Mouse (Mus musculus) adrenal gland, postnatal 25 days (tissue): ENCODE data around the gene Coro1c. TPM values are rescaled to one million over a fixed set of nuclear protein-coding genes. Genes with fewer than 3 reads are reported as not detected.

Experiments
- DNase-seq: peaks from one replicate; pipeline ENCODE4 v3.0.0; 2021; ENCODE audit warnings: mixed read lengths
- total RNA-seq: library from RNA; stranded (reverse); gene quantifications from 2 replicates; pipeline ENCODE4 v1.2.3, GENCODE M21; 2021

Coro1c gene
- total RNA-seq, 1 experiment from 2014 or later, result 52.6 TPM

- DNase-seq, result no peak
Observed at GRCm38 (mm10) chr5:113929526-113929925, 21.0 kb upstream of the Coro1c start.

- DNase-seq, result no peak
Observed at GRCm38 (mm10) chr5:113924608-113925007, 16.1 kb upstream of the Coro1c start.

GRCm38 (mm10) chr5:113921310-113922166 lies 13.0 kb upstream of the Coro1c start:
- DNase-seq, result no peak

GRCm38 (mm10) chr5:113919060-113919459 lies 10.5 kb upstream of the Coro1c start:
- no peak for DNase-seq

- DNase-seq, result no peak
Observed at GRCm38 (mm10) chr5:113918654-113919053, 10.1 kb upstream of the Coro1c start.

- no peak for DNase-seq
Observed at GRCm38 (mm10) chr5:113910705-113911104, 2.1 kb upstream of the Coro1c start.

GRCm38 (mm10) chr5:113910065-113910701 lies 1.6 kb upstream of the Coro1c start:
- no peak for DNase-seq

GRCm38 (mm10) chr5:113907786-113908567 lies 581 bp downstream of the Coro1c start:
- peak; percentile 58 for DNase-seq

GRCm38 (mm10) chr5:113906958-113907735 lies 1.4 kb downstream of the Coro1c start:
- peak; percentile 61 for DNase-seq

- no peak for DNase-seq
Observed at GRCm38 (mm10) chr5:113904987-113905386, 3.6 kb downstream of the Coro1c start.

- no peak for DNase-seq
Observed at GRCm38 (mm10) chr5:113902983-113903382, 5.6 kb downstream of the Coro1c start.

GRCm38 (mm10) chr5:113902017-113902416 lies 6.5 kb downstream of the Coro1c start:
- DNase-seq, result no peak

- no peak for DNase-seq
Observed at GRCm38 (mm10) chr5:113901074-113901571, 7.4 kb downstream of the Coro1c start.

- DNase-seq, result no peak
Observed at GRCm38 (mm10) chr5:113899543-113899942, 9.0 kb downstream of the Coro1c start.

GRCm38 (mm10) chr5:113892005-113892404 lies 16.6 kb downstream of the Coro1c start:
- DNase-seq, result no peak

GRCm38 (mm10) chr5:113890874-113891273 lies 17.7 kb downstream of the Coro1c start:
- no peak for DNase-seq

GRCm38 (mm10) chr5:113889912-113890311 lies 18.6 kb downstream of the Coro1c start:
- DNase-seq, result no peak

GRCm38 (mm10) chr5:113889181-113889906 lies 19.2 kb downstream of the Coro1c start:
- DNase-seq, result no peak

- no peak for DNase-seq
Observed at GRCm38 (mm10) chr5:113888186-113888795, 20.3 kb downstream of the Coro1c start.

- DNase-seq, result peak; percentile 55
Observed at GRCm38 (mm10) chr5:113887132-113887531, 21.4 kb downstream of the Coro1c start.

- no peak for DNase-seq
Observed at GRCm38 (mm10) chr5:113885623-113886022, 22.9 kb downstream of the Coro1c start.
